Mouse (Mus musculus) adrenal gland, adult 8-10 months (tissue): Measurements from ENCODE around the gene Desi1. TPM values are rescaled to one million over a fixed set of nuclear protein-coding genes. Genes with fewer than 3 reads are reported as not detected.
A peak's percentile ranks its signal among the peaks of the same experiment; 100 is the strongest.

Experiments used
- DNase-seq: peaks from one replicate; pipeline ENCODE4 v3.0.0; 2022
- total RNA-seq, 4 experiments: library from RNA; stranded (reverse); gene quantifications; 2 replicates each; pipeline ENCODE4 v1.2.4; 2022

The Desi1 gene
- 100 to 1,000 TPM in 2 of 4 experiments, 10 to 100 TPM in 2; 50.8 to 137 (median 93.4) TPM for total RNA-seq

DNA sequence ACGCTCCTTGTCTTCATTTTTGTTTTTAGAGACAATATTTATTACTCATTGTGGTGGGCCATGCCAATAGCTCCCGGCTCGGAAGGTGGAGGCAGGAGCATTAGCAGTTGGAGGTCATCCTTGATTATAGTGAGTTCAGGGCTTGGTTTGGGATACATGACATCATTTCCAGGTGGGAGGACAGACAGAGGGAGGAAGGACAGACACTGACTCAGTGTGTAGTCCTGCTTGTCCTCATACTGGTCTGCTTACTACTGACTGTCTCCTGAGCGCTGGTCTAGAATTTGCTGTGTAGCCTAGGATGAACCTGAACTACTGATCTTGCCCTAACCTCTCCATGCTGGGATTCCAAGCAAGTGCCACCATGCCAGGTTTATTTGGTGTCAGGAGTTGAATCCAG lies at the start of gene Desi1:
TSS of gene Desi1 (minus strand) at position 101 of the 400 bp plus-strand sequence.
- no peak for DNase-seq

DNA sequence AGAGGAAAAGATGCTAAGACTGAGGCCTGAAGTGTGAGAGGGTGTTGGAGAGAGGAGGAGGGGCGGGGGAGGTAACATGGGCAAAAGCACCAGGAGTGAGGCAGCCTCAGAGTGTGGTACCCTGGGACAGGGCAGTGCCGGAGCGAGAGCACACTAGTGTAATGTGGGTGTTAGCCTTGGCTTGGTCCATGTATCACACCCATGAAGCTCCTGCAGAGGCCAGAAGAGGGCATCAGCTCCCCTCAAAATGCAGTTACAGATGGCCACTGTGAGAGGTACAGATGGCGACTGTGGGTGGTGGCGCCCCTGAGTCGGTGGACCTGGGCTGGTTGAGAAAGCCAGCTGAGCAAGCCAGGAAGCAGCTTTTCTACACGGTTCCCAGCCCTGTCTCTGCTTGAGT lies 47.5 kb upstream of the Desi1 start:
- no peak for DNase-seq

DNA sequence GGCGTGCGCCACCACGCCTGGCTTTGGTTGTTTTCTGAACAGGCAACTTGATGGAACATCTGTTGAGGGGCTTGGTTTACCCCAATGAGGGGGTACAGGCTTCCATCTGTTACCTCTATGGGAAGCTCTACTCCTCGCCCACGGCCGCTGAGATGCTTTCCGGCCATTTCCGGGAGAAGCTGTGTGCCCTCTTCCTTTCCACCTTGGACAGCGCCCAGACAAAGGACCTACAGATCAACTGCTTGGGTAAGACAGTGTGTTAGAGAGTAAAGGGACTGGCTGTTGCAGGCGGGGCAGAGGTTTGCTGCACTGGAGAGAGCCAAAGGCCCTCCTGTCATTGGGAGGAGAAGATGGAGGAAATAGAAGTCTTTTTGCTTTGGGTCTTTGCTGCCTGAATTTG lies 46.2 kb upstream of the Desi1 start:
- no peak for DNase-seq

DNA sequence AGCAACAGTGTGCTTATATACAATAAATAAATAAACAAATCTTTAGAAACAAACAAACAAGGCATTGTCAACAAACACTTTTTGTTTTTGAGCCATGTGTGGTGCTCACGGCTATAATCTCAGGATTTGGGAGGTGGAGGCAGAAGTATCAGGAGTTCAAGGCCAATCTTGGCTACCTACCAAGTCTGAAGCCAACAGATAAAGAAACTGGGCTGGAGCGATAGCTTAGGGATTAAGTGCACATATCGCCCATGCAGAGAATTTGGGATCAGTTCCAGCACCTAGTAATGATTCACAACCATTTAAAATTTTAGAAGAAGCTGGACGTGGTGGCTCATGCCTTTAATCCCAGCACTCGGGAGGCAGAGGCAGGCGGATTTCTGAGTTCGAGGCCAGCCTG lies 39.8 kb upstream of the Desi1 start:
- DNase-seq, result no peak

- DNase-seq, result no peak
These were observed 38.3 kb upstream of the Desi1 start for GRCm38 (mm10) chr15:82071816-82072469.

DNA sequence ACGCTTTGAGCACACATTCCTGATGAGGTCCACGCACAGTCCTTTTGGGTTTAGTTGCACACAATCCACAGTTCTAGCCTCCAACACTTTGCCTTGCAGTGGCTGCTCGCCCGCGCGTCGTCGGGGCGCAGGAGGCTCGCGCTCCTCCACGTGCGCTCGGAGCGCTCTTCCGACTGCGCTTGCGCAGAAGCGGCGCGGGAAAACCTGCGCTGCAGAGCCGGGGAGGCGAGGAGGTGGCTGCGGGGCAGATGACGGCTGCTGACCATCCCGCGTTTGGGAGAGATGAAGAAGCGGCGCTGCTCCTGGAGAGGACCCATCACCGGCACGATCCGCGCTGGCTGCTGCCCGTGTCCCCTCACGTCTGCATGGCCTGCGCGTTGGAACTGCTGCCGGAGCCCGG lies 36.2 kb upstream of the Desi1 start, which contains the start of gene Mei1:
TSS of gene Mei1 (plus strand) at position 99 of the 400 bp plus-strand sequence.
- DNase-seq, result no peak

DNA sequence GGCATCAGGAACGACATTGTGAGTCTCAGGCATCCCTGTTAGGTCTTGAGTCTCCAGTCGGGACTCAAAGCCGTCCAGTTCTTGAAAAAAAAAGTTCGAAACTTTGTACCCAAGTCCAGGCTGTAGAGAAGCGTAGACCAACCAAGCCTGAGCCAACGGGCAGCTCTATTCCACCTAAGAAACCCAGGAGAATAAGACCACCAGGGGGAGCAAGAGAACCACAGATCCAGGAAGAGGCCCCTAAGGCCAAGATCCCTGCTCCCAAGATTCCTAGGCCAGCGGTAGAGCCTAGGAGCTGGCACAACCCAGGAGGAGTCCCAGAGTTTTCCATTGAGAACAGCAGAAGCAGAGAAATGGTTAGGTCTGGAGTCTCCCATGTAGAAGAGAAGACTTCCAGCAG lies 31.8 kb upstream of the Desi1 start:
- peak; percentile 37 for DNase-seq

- DNase-seq, result no peak
These were observed 30.2 kb upstream of the Desi1 start for GRCm38 (mm10) chr15:82063909-82064308.

DNA sequence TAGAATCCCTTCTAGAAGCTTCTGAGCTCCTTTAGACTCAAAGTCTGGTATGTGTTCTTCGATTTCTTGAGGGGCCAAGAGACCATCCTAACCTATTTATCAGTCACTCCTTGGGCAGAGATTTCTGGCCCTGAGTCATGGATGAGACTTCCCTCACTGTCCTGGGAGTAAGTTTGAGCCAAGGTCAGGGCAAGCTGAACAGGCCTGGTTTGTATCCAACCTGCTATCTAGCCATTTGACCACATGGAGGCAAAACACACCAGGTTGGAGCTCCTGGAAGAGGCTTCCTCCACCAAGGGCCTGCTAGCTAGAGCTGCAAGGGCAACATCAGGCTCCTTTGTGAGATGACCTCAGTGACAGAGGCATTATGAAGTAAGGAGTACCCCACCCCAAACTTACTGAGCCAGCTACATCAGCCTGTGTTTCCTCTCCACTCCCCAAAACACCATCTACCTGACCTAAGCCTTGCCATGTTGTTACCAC lies 25.1 kb upstream of the Desi1 start, which contains the start of gene 4930407I10Rik:
TSS of gene 4930407I10Rik (plus strand) at position 433 of the 483 bp plus-strand sequence.
- DNase-seq, result no peak

DNA sequence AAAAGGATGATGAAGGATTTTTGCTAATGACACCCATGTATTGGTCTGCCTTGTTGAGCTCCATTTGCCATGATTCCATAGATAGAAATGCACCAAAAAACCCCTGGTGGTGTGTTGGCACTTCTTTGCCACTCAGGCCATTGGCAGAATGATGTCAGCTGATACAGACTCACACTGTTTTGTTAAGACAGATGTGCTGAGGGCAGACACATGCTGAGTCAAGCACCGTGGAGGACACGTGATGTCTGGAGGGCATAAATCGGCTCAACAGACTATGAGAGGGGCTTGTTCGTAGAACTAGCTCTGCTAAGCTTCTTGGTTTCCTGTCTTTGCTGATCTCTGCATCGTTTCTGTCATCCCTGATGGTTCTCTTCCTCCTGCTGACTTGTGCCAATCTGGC lies 18.9 kb upstream of the Desi1 start:
- DNase-seq, result no peak

DNA sequence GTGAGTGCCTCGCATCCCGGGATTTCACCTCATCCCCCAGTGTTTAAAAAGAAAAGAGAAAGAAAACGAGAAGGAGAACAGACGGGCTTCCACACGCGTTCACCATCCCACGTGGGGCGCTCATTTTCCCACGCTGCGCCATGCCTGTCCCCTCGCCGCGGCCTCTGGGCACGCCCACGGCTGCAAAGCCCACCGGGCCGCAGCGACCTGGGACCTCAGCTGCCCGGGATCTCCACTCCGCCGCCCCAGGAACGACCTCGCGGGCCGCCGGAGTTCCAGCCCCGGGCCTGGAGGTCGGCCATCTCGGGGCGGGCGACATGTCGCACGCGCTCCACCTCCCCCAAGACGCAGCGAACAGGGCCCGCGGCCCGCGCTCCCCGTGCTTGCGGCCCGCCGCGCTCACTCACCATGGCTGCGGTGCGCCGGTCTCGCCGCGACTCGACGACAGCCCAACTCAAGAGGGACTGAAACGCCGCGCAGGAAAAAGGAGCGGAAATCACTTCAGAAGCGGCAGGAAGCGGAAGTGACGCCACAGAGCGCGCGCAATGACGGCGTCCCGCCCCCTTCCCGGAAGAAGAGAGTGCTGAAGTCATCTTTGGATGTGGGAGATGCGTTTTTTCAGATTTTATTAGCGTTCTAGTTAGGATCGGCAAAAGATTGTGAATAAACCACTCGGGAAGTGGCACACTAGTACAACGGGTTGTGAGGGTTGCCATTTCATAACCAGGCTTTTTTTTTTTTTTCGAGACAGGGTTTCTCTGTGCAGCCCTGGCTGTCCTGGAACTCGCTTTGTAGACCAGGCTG lies 13.6 kb upstream of the Desi1 start, which contains the start of gene Snu13:
TSS of gene Snu13 (minus strand) at position 519 of the 804 bp plus-strand sequence.
- peak; percentile 87 for DNase-seq

GRCm38 (mm10) chr15:82046246-82046891 lies 12.7 kb upstream of the Desi1 start:
- DNase-seq, result no peak

DNA sequence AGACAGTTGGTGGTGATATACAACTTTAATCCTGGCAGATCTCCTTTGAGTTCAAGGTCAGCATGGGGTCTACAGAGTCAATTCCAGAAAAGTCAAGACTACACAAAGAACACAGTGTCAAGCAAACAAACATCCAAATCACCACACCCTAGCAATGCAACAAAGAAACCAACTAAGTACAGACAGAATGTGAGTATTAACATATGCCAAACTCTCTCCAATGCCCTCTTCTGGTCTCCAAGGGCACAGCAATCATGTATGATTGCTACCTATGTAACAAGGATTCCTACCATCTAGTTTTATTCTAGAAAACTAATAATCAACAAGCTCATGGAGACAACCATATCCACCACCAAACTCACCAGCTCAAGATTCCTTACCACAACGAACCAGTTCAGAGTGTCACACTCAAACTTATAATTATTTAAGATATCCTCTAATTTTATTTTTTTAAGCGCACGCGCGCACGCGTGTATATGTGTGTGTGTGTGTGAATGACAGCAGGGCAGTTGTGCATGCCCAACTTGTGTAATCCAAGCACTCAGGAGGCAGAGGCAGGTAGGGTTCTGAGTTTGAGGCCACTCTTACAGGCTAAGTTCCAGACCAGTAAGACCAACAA lies 10.6 kb upstream of the Desi1 start:
- no peak for DNase-seq

DNA sequence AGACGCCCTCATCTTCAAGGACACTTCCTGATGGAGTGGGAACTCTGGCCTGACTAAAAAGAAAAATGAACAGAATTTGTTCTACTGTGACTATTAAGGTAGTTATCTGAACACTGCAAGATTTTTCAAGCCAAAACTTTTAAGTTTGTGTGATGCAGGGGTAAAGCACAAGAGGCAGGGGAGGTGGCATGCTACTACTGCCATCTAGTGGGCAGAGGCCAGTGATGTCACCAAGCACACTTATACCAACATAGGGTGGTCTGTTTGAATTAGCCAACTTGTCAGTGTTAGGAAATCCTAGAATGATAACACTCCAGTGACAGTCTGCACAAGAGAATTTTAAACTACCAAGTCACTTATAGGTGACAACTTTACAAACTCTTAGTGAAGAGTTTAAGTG lies 7.0 kb upstream of the Desi1 start:
- no peak for DNase-seq

DNA sequence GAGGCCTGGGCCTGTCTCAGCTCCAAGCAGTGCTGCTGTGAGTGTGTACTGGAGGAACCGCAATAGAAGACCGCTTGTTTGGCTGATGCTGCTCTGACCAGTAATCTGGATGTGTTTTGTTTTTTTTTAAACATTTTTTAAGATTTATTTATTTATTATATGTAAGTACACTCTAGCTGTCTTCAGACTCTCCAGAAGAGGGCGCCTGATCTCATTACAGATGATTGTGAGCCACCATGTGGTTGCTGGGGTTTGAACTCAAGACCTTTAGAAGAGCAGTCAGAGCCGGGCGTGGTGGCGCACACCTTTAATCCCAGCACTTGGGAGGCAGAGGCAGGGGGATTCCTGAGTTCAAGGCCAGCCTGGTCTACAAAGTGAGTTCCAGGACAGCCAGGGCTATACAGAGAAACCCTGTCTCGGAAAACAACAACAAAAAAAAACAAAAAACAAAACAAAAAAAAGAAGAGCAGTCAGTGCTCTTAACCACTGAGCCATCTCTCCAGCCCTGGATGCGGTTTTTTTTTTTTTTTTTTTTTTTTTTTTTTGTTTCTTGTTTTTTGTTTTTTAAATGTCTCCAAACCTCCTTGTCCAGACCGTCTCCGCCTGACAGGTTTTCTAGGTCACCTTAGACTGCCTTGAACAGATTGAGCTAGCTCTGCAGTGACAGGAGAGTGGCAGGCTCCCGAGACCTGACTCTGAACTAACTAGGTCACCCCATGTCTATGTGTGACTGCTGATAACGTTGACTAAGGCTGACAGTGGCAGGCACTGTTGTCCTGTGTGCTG lies 2.4 kb upstream of the Desi1 start:
- no peak for DNase-seq

- no peak for DNase-seq
These were observed 1.3 kb downstream of the Desi1 start for GRCm38 (mm10) chr15:82032386-82032785.

DNA sequence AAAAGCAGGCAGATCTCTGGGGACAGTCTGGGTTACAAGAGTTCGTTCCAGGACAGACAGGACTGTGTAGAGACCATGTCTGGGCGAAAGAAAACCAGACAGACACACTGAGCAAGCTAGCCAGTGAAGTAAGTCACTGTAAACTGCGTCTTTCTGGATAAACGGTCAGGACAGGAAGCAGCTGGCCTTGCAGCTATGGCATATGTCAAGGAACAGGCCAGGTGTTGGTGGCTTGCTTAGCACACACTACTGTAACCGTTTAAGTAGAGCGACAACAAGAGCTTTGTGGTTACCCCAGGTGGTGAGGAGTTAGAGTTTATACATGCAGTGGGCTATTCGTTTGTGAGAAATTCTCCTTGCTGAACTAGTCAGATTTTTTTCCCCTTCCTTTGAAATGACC lies 5.9 kb downstream of the Desi1 start:
- DNase-seq, result no peak

DNA sequence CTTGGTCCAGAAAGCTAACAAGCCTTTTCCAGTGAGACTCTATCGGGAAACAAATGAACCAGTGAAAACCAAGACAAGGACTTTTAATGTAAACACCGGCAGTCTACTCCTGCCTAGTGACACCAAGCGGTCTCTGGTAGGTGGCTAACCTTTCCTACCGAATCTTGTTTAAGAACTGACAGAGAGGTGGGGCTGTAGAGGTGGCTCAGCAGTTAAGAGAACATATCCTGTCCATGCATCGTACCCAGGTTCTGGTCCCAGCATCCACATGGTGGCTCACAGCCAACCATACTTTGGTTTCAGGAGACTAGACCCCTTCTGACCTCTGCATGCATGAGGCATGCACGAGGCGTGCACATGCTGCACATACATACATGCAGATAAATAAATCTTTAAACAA lies 6.4 kb downstream of the Desi1 start:
- DNase-seq, result no peak

GRCm38 (mm10) chr15:82023965-82024635 lies 9.6 kb downstream of the Desi1 start:
- DNase-seq, result no peak

DNA sequence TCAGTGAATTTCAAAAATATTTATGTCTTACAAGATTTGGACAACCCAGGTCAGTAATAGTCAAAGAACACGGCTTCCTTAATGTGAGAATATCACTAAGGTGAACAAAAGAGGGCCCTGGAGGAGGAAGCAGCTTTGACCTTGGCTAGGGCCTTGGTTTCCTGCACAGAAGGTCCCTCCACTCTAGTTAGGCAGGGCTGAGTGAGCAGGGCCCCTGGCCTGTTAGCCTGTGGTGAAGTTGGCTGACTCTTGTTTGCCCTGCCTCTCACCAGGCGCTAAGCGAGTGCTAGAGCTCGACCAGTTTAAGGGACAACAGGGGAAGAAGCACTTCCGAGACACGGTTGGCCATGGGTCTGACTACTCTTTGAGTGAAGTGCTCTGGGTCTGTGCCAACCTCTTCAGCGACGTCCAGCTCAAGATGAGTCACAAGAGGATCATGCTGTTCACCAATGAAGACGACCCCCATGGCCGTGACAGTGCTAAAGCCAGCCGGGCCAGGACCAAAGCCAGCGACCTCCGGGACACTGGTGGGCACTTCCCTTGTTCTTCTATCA lies 11.1 kb downstream of the Desi1 start:
- peak; percentile 64 for DNase-seq

DNA sequence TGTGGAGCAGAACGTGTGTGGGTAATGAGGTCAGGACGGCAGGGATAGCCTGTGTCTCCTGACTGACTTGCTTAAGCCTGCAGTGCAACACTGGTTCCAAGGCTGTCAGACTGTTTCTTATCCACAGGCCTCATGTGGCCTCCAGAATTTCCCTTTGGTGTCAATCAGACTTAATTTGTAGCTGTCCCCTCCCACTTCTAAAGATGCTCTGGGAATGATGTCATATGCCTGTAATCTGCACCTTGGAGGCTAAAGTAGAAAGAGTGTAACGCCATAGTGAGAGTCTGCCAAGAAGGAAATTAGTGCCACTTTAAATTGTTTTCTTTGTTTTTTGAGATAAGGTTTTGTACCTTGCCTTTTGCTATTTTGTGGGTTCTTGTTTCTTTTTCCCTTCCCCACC lies 14.4 kb downstream of the Desi1 start:
- DNase-seq, result peak; percentile 42
